Mouse (Mus musculus) limb, embryonic 15.5 days (tissue): ENCODE results near the gene 9130409I23Rik. TPM values are rescaled to one million over a fixed set of nuclear protein-coding genes. Genes with fewer than 3 reads are reported as not detected.

Source experiments
- polyA plus RNA-seq: library from polyadenylated mRNA; unstranded; fragments of >200 nt; fragmentation: Nextera tagmentation; extraction: Ambion mirVana; gene quantifications from 2 replicates; pipeline ENCODE4 v1.2.1, GENCODE M21; 2015

The 9130409I23Rik gene
- polyA plus RNA-seq, 1 experiment from 2014 or later = not detected

Other genes starting within 250 kb of the 9130409I23Rik start
- gene H3f3a, start 237.3 kb upstream of the 9130409I23Rik start, polyA plus RNA-seq = 2,561 and 2,592 TPM in 2 replicates
- 37.0 and 39.0 TPM in 2 replicates for gene Sde2, start 200.1 kb upstream of the 9130409I23Rik start, polyA plus RNA-seq
- 0.28 TPM in 1 of 2 replicates, not detected in the other for gene Lefty2, start 158.1 kb upstream of the 9130409I23Rik start, polyA plus RNA-seq
- gene Pycr2, start 146.9 kb upstream of the 9130409I23Rik start, polyA plus RNA-seq = 93.9 and 102 TPM in 2 replicates
- gene Lefty1, start 116.2 kb upstream of the 9130409I23Rik start, polyA plus RNA-seq = 3.8 and 4.0 TPM in 2 replicates
- gene Tmem63a, start 108.9 kb upstream of the 9130409I23Rik start, polyA plus RNA-seq = 26.9 and 28.2 TPM in 2 replicates
- 12.4 and 20.3 TPM in 2 replicates for gene Ephx1, start 30.3 kb upstream of the 9130409I23Rik start, polyA plus RNA-seq
- gene Nvl, start 93.0 kb downstream of the 9130409I23Rik start, polyA plus RNA-seq = 31.9 and 36.2 TPM in 2 replicates
- gene Cnih4, start 93.5 kb downstream of the 9130409I23Rik start, polyA plus RNA-seq = 102 and 105 TPM in 2 replicates
- 28.3 and 32.6 TPM in 2 replicates for gene Wdr26, start 160.8 kb downstream of the 9130409I23Rik start, polyA plus RNA-seq